Mouse (Mus musculus) left cerebral cortex, postnatal 14 days (tissue): ENCODE results near the gene Rtp2. TPM values are rescaled to one million over a fixed set of nuclear protein-coding genes. Genes with fewer than 3 reads are reported as not detected.
A peak's percentile ranks its signal among the peaks of the same experiment; 100 is the strongest.

Source experiments
- DNase-seq, 2 experiments: peaks; one replicate each; pipeline ENCODE4 v3.0.0; 2021 to 2022; ENCODE audit warnings: low spot score in 2 of 2, mixed read lengths in 1 of 2
- intact Hi-C: fragments of 180-260 bp; cut with DNase I; formaldehyde crosslinking; loops from one replicate; pipeline ENCODE4 v1.15.1; 2025
- total RNA-seq, 2 experiments: library from RNA; stranded (reverse); gene quantifications; 2 replicates each; pipeline ENCODE4 v1.2.3; 2021

The Rtp2 gene
- total RNA-seq, 2 experiments from 2014 or later: 0.18 to 0.30 TPM

GRCm38 (mm10) chr16:23897984-23898586, 34.1 kb downstream of the Rtp2 start:
- peak; percentile 81 to 87 for DNase-seq
- intact Hi-C loops: loop anchor here (1.0 to 10.0 kb wide), 4 partner anchors 55 to 445 kb away; no protein-coding TSS in a partner anchor

GRCm38 (mm10) chr16:23897486-23897885, 34.7 kb downstream of the Rtp2 start:
- no peak for DNase-seq
- intact Hi-C loops: loop anchor here (10.0 kb wide), 1 partner anchor 163 kb away; no protein-coding TSS in a partner anchor

GRCm38 (mm10) chr16:23895135-23895534, 37.1 kb downstream of the Rtp2 start:
- no peak for DNase-seq
- intact Hi-C loops: loop anchor here (10.0 kb wide), 1 partner anchor 160 kb away; no protein-coding TSS in a partner anchor

- intact Hi-C loops: loop anchor here (10.0 kb wide), 1 partner anchor 156 kb away; no protein-coding TSS in a partner anchor
- DNase-seq: no peak
Observed at GRCm38 (mm10) chr16:23890636-23891035, 41.6 kb downstream of the Rtp2 start, which contains the start of gene Sst. Sst (minus strand) TSS chr16:23890958.

- intact Hi-C loops: loop anchor here (10.0 kb wide), 1 partner anchor 155 kb away; no protein-coding TSS in a partner anchor
Observed at GRCm38 (mm10) chr16:23890151-23890550, 42.0 kb downstream of the Rtp2 start.

GRCm38 (mm10) chr16:23887910-23888579, 44.1 kb downstream of the Rtp2 start:
- intact Hi-C loops: no loop called here

More at GRCm38 (mm10) chr16:23890151-23890550, 42.0 kb downstream of the Rtp2 start:
- DNase-seq: no peak

DNA sequence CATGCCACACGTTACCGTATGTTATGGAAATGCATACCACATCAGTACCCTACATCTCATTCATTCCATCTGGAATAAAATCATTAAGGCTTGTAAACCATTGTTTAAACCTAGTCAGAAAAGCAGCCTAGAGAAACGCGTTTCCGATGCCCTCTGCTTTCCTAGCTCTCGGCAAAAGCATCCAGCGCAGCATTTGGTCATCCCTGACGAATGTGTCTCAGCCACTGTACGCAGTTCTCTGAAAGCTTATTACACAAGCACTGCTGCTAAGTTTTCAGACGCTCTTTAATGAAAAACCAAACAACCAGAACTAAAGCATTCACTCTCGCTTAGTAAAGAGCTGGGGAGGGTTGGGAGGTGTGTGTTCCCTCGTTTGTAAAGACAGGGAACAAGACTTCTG, 47.1 kb downstream of the Rtp2 start:
- no peak for DNase-seq
- intact Hi-C loops: no loop called here

More at GRCm38 (mm10) chr16:23887910-23888579, 44.1 kb downstream of the Rtp2 start:
- DNase-seq: no peak

Other genes with a start within 250 kb of the Rtp2 start
- gene Sst, start 41.4 kb downstream of the Rtp2 start, total RNA-seq: 100 to 1,000 TPM; 353 to 455 TPM
- not detected for gene Gm37419, start 56.1 kb upstream of the Rtp2 start, total RNA-seq
- 10 to 100 TPM; 28.0 to 33.6 TPM for gene Bcl6, start 56.5 kb upstream of the Rtp2 start, total RNA-seq